Mouse (Mus musculus) MEL (cell line): ENCODE data around the gene Ddx56. TPM values are rescaled to one million over a fixed set of nuclear protein-coding genes. Genes with fewer than 3 reads are reported as not detected.

Source experiments
- DNase-seq: peaks from one replicate; pipeline ENCODE4 v3.0.0; 2011; ENCODE audit warnings: low read depth, low spot score
- H3K27ac ChIP-seq: 2 replicates; pipeline ENCODE4 v1.5.1; 2012; ENCODE audit warnings: low read depth, mild to moderate bottlenecking, control low read depth, low read length, moderate library complexity; ENCODE audit not compliant: control insufficient read depth
- H3K27me3 ChIP-seq, 2 experiments: fragments of 150-350 bp in 1 of 2; sonication (generic) in 1 of 2; 2 replicates each; pipeline ENCODE4 v1.6.1; 2012; ENCODE audit warnings: low read length in 2 of 2, mild to moderate bottlenecking in 2 of 2, improper control_type of control experiment in 1 of 2, moderate library complexity in 1 of 2; ENCODE audit not compliant: insufficient read depth in 2 of 2, control insufficient read depth in 1 of 2
- H3K36me3 ChIP-seq, 2 experiments: 2 replicates each; pipeline ENCODE4 v1.6.1; 2012 to 2014; ENCODE audit warnings: low read length in 2 of 2, improper control_type of control experiment in 1 of 2, inconsistent platforms in 1 of 2, mild to moderate bottlenecking in 1 of 2; ENCODE audit not compliant: insufficient read depth in 2 of 2, control insufficient read depth in 1 of 2
- H3K4me1 ChIP-seq, 2 experiments: fragments of 150-350 bp in 1 of 2; sonication (generic) in 1 of 2; 2 replicates each; pipeline ENCODE4 v1.6.1; 2012; ENCODE audit warnings: low read length in 2 of 2, improper control_type of control experiment in 1 of 2, mild to moderate bottlenecking in 1 of 2; ENCODE audit not compliant: insufficient read depth in 2 of 2, control insufficient read depth in 1 of 2
- H3K4me3 ChIP-seq, 2 experiments: fragments of 150-350 bp in 1 of 2; sonication (generic) in 1 of 2; 2 replicates each; pipeline ENCODE4 v1.5.1; 2012; ENCODE audit warnings: low read depth in 2 of 2, low read length in 2 of 2, mild to moderate bottlenecking in 2 of 2, moderate library complexity in 2 of 2, control low read depth in 1 of 2, improper control_type of control experiment in 1 of 2; ENCODE audit not compliant: control insufficient read depth in 1 of 2, insufficient read depth in 1 of 2
- H3K79me2 ChIP-seq: 2 replicates; pipeline ENCODE4 v1.6.1; 2012; ENCODE audit warnings: mild to moderate bottlenecking, low read length, moderate library complexity; ENCODE audit not compliant: control insufficient read depth, poor library complexity, insufficient read depth
- H3K9ac ChIP-seq: 2 replicates; pipeline ENCODE4 v1.6.1; 2012; ENCODE audit warnings: low read depth, mild to moderate bottlenecking, control low read depth, low read length, moderate library complexity; ENCODE audit not compliant: control insufficient read depth, poor library complexity, severe bottlenecking
- H3K9me3 ChIP-seq: fragments of 150-350 bp; sonication (generic); replicated peaks from 2 replicates; pipeline ENCODE4 v1.6.1; 2012; ENCODE audit warnings: mild to moderate bottlenecking, low read length, improper control_type of control experiment, moderate library complexity; ENCODE audit not compliant: insufficient read depth
- CHD1 ChIP-seq: IDR thresholded peaks from 2 replicates; pipeline ENCODE4 v1.6.1; 2012; ENCODE audit warnings: low read depth, mild to moderate bottlenecking, inconsistent platforms, low read length, improper control_type of control experiment
- CHD2 ChIP-seq: IDR thresholded peaks from 2 replicates; pipeline ENCODE4 v1.6.1; 2011; ENCODE audit warnings: low read length, improper control_type of control experiment
- CTCF ChIP-seq, 3 experiments: IDR thresholded peaks in 2 of 3; conservative IDR thresholded peaks in 1 of 3; 2 replicates each; pipeline ENCODE4 v1.5.1; 2011 to 2012; ENCODE audit warnings: low read length in 3 of 3, low read depth in 2 of 3, mild to moderate bottlenecking in 2 of 3, improper control_type of control experiment in 1 of 3, inconsistent platforms in 1 of 3, mixed read lengths in 1 of 3, moderate library complexity in 1 of 3; ENCODE audit not compliant: control insufficient read depth in 1 of 3, insufficient read depth in 1 of 3, poor library complexity in 1 of 3, severe bottlenecking in 1 of 3
- E2F4 ChIP-seq: IDR thresholded peaks from 2 replicates; pipeline ENCODE4 v1.6.1; 2011; ENCODE audit warnings: low read depth, low read length, improper control_type of control experiment, borderline replicate concordance
- EP300 ChIP-seq, 2 experiments: IDR thresholded peaks; 2 replicates each; pipeline ENCODE4 v1.6.1; 2011; ENCODE audit warnings: improper control_type of control experiment in 2 of 2, low read length in 2 of 2, low read depth in 1 of 2, mild to moderate bottlenecking in 1 of 2
- ETS1 ChIP-seq: IDR thresholded peaks from 2 replicates; pipeline ENCODE4 v1.6.1; 2012; ENCODE audit warnings: low read depth, mild to moderate bottlenecking, inconsistent platforms, low read length, improper control_type of control experiment, moderate library complexity
- GABPA ChIP-seq: IDR thresholded peaks from 2 replicates; pipeline ENCODE4 v1.6.1; 2012; ENCODE audit warnings: low read depth, mild to moderate bottlenecking, inconsistent platforms, low read length, improper control_type of control experiment, moderate library complexity
- HCFC1 ChIP-seq: IDR thresholded peaks from 2 replicates; pipeline ENCODE4 v1.6.1; 2012; ENCODE audit warnings: low read depth, mild to moderate bottlenecking, inconsistent platforms, low read length, improper control_type of control experiment, moderate library complexity
- JUND ChIP-seq: IDR thresholded peaks from 2 replicates; pipeline ENCODE4 v1.6.1; 2011; ENCODE audit warnings: low read depth, mild to moderate bottlenecking, improper control_type of control experiment, low read length
- KAT2A ChIP-seq: conservative IDR thresholded peaks from 2 replicates; pipeline ENCODE4 v1.6.1; 2012; ENCODE audit warnings: low read depth, low read length, improper control_type of control experiment, inconsistent platforms
- MAFK ChIP-seq: IDR thresholded peaks from 2 replicates; pipeline ENCODE4 v1.6.1; 2011; ENCODE audit warnings: low read depth, mild to moderate bottlenecking, low read length, improper control_type of control experiment, borderline replicate concordance
- MAZ ChIP-seq: IDR thresholded peaks from 2 replicates; pipeline ENCODE4 v1.6.1; 2012; ENCODE audit warnings: low read depth, mild to moderate bottlenecking, inconsistent platforms, low read length, improper control_type of control experiment
- MEF2A ChIP-seq: IDR thresholded peaks from 2 replicates; pipeline ENCODE4 v1.6.1; 2014; ENCODE audit warnings: low read depth, mild to moderate bottlenecking, inconsistent platforms, low read length, improper control_type of control experiment; ENCODE audit not compliant: poor library complexity, insufficient replicate concordance, severe bottlenecking; ENCODE audit errors: extremely low read depth
- MXI1 ChIP-seq: IDR thresholded peaks from 2 replicates; pipeline ENCODE4 v1.6.1; 2011; ENCODE audit warnings: mild to moderate bottlenecking, low read depth, low read length, improper control_type of control experiment
- MYB ChIP-seq: IDR thresholded peaks from 2 replicates; pipeline ENCODE4 v1.6.1; 2011; ENCODE audit warnings: mild to moderate bottlenecking, low read depth, low read length, improper control_type of control experiment
- MYC ChIP-seq: IDR thresholded peaks from 2 replicates; pipeline ENCODE4 v1.6.1; 2011; ENCODE audit warnings: low read depth, mild to moderate bottlenecking, low read length, improper control_type of control experiment, moderate library complexity
- NELFE ChIP-seq: IDR thresholded peaks from 2 replicates; pipeline ENCODE4 v1.6.1; 2011; ENCODE audit warnings: low read depth, low read length, improper control_type of control experiment
- POLR2A ChIP-seq, 2 experiments: IDR thresholded peaks; 2 replicates each; pipeline ENCODE4 v1.6.1; 2011 to 2012; ENCODE audit warnings: low read length in 2 of 2, mild to moderate bottlenecking in 2 of 2, control low read depth in 1 of 2, improper control_type of control experiment in 1 of 2, low read depth in 1 of 2, moderate library complexity in 1 of 2; ENCODE audit not compliant: control insufficient read depth in 1 of 2, insufficient read depth in 1 of 2, poor library complexity in 1 of 2
- POLR2AphosphoS2 ChIP-seq: IDR thresholded peaks from 2 replicates; pipeline ENCODE4 v1.6.1; 2011; ENCODE audit warnings: low read length, improper control_type of control experiment
- POLR2AphosphoS5 ChIP-seq: IDR thresholded peaks from 2 replicates; pipeline ENCODE4 v1.6.1; 2012; ENCODE audit warnings: low read depth, borderline replicate concordance, mild to moderate bottlenecking, inconsistent platforms, low read length, moderate library complexity, mixed read lengths
- RAD21 ChIP-seq: IDR thresholded peaks from 2 replicates; pipeline ENCODE4 v1.6.1; 2011; ENCODE audit warnings: mild to moderate bottlenecking, low read depth, low read length, improper control_type of control experiment
- SIN3A ChIP-seq: IDR thresholded peaks from 2 replicates; pipeline ENCODE4 v1.6.1; 2012; ENCODE audit warnings: low read length, improper control_type of control experiment, inconsistent platforms
- SMC3 ChIP-seq: IDR thresholded peaks from 2 replicates; pipeline ENCODE4 v1.6.1; 2011; ENCODE audit warnings: low read depth, low read length, improper control_type of control experiment
- TAL1 ChIP-seq: IDR thresholded peaks from 2 replicates; pipeline ENCODE4 v1.6.1; 2012; ENCODE audit warnings: mild to moderate bottlenecking, inconsistent platforms, low read length, moderate library complexity, mixed read lengths
- TCF12 ChIP-seq: IDR thresholded peaks from 2 replicates; pipeline ENCODE4 v1.6.1; 2014; ENCODE audit warnings: low read depth, mild to moderate bottlenecking, inconsistent platforms, low read length, improper control_type of control experiment, moderate library complexity
- UBTF ChIP-seq: IDR thresholded peaks from 2 replicates; pipeline ENCODE4 v1.6.1; 2012; ENCODE audit warnings: low read depth, mild to moderate bottlenecking, inconsistent platforms, low read length, improper control_type of control experiment, moderate library complexity, borderline replicate concordance; ENCODE audit not compliant: insufficient read depth
- ZC3H11A ChIP-seq: IDR thresholded peaks from 2 replicates; pipeline ENCODE4 v1.6.1; 2012; ENCODE audit warnings: low read depth, mild to moderate bottlenecking, inconsistent platforms, low read length, improper control_type of control experiment
- ZKSCAN1 ChIP-seq: IDR thresholded peaks from 2 replicates; pipeline ENCODE4 v1.6.1; 2012; ENCODE audit warnings: low read depth, mild to moderate bottlenecking, inconsistent platforms, low read length, improper control_type of control experiment, moderate library complexity
- ZMIZ1 ChIP-seq: IDR thresholded peaks from 2 replicates; pipeline ENCODE4 v1.6.1; 2012; ENCODE audit warnings: low read depth, mild to moderate bottlenecking, inconsistent platforms, low read length, improper control_type of control experiment, moderate library complexity
- ZNF384 ChIP-seq: IDR thresholded peaks from 2 replicates; pipeline ENCODE4 v1.6.1; 2012; ENCODE audit warnings: low read depth, mild to moderate bottlenecking, inconsistent platforms, low read length, improper control_type of control experiment
- polyA plus RNA-seq, 2 experiments: library from polyadenylated mRNA; stranded (reverse) in 1 of 2; unstranded in 1 of 2; fragments of >175 nt in 1 of 2; fragments of >200 nt in 1 of 2; gene quantifications; 2 replicates each; pipeline versions ENCODE4 v1.2.1 to v1.2.4; 2012; ENCODE audit warnings: low replicate concordance in 2 of 2, low read depth in 1 of 2; ENCODE audit not compliant: insufficient read length in 2 of 2, insufficient read depth in 1 of 2, missing spikeins in 1 of 2
- total RNA-seq: library from RNA; depleted of rRNA; stranded (reverse); fragments of 300-350 nt; gene quantifications from 2 replicates; pipeline ENCODE4 v1.2.3, GENCODE M21; 2012

Ddx56 gene
- total and polyA plus RNA-seq, 3 experiments, result 138 to 201 TPM; not detected in 1

GRCm38 (mm10) chr11:6292116-6292987 is 24.8 kb upstream of the Ddx56 start (continued):
- TF ChIP-seq ZC3H11A (no peak), MAZ (no peak; the same call in 1 of the 2 replicates), POLR2AphosphoS2 (peak; percentile 89; the same call in 1 of the 2 replicates), MEF2A (no peak), SMC3 (no peak), POLR2AphosphoS5 (0 out of 2 replicates have a peak, but pooled peaks have one; percentile 15), MYC (peak; percentile 68), CTCF (IDR thresholded peaks at IDR 0.05 in 2 of 3, conservative IDR thresholded peaks at IDR 0.05 in 1 of 3; ENCODE audit: control insufficient read depth in 1 of 3, insufficient read depth in 1 of 3, low read depth in 2 of 3, low read length in 3 of 3, poor library complexity in 1 of 3, severe bottlenecking in 1 of 3) (peak in 1 of 3 experiments; percentile 22; a peak in 1 of 6 replicates), JUND (no peak), ZNF384 (no peak), ZMIZ1 (peak; percentile 75), CHD1 (peak; percentile 96), EP300 (IDR thresholded peaks at IDR 0.05; ENCODE audit: low read depth in 1 of 2, low read length in 2 of 2) (no peak)

GRCm38 (mm10) chr11:6291401-6292115 is 24.0 kb upstream of the Ddx56 start, which contains the start of gene Ogdh:
Ogdh (plus strand) TSS chr11:6291633.
- peak; percentile 100 for DNase-seq
- Histone ChIP-seq H3K27me3 (no peaks in the 10 kb centered on the region), H3K4me3 (peak within 1 kb of the TSS; percentile 82 to 85), H3K27ac (peak within 1 kb of the TSS; percentile 89), H3K36me3 (peaks cover under 1 to 39% of the 10 kb centered on the region in 2 experiments; a peak in 3 of 4 replicates), H3K79me2 (peaks cover 35% of the 10 kb centered on the region), H3K9ac (peak within 1 kb of the TSS; percentile 84), H3K4me1 (peaks cover 18 to 20% of the 10 kb centered on the region in 2 experiments), H3K9me3 (no peaks in the 10 kb centered on the region)
- no peak for TF ChIP-seq CHD2
- TF ChIP-seq SIN3A, result peak; percentile 86; the same call in 1 of the 2 replicates
- TF ChIP-seq MYC, result no peak
- TF ChIP-seq NELFE, result peak; percentile 81
- no peak for TF ChIP-seq TAL1
- peak; percentile 70 for TF ChIP-seq HCFC1
- peak; percentile 82 for TF ChIP-seq POLR2AphosphoS2
- TF ChIP-seq JUND, result no peak
- no peak for TF ChIP-seq RAD21
- TF ChIP-seq GABPA, result no peak
- TF ChIP-seq ETS1, result peak; percentile 81
- TF ChIP-seq SMC3, result no peak
- peak; percentile 83; the same call in 1 of the 2 replicates for TF ChIP-seq E2F4
- TF ChIP-seq CHD1, result no peak
- peak; percentile 76 for TF ChIP-seq MXI1
- TF ChIP-seq ZKSCAN1, result no peak
- TF ChIP-seq UBTF, result 0 out of 2 replicates have a peak, but pooled peaks have one; percentile 74
- no peak for TF ChIP-seq KAT2A
- no peak for TF ChIP-seq MAFK
- no peak for TF ChIP-seq POLR2AphosphoS5
- peak; percentile 90 to 93 for TF ChIP-seq POLR2A (IDR thresholded peaks at IDR 0.05; ENCODE audit: control insufficient read depth in 1 of 2, insufficient read depth in 1 of 2, low read depth in 1 of 2, low read length in 2 of 2, poor library complexity in 1 of 2)
- TF ChIP-seq MYB, result no peak
- peak; percentile 92 for TF ChIP-seq ZMIZ1
- TF ChIP-seq TCF12, result peak; percentile 37; the same call in 1 of the 2 replicates
- TF ChIP-seq MAZ, result peak; percentile 52; the same call in 1 of the 2 replicates
- no peak for TF ChIP-seq MEF2A
